Mouse (Mus musculus) adrenal gland (tissue): ENCODE data around the gene Rpn2.

ENCODE experiments used
- intact Hi-C: fragments of 180-260 bp; cut with DNase I; formaldehyde crosslinking; loops from one replicate; pipeline ENCODE4 v1.15.1; 2025

The Rpn2 gene

DNA sequence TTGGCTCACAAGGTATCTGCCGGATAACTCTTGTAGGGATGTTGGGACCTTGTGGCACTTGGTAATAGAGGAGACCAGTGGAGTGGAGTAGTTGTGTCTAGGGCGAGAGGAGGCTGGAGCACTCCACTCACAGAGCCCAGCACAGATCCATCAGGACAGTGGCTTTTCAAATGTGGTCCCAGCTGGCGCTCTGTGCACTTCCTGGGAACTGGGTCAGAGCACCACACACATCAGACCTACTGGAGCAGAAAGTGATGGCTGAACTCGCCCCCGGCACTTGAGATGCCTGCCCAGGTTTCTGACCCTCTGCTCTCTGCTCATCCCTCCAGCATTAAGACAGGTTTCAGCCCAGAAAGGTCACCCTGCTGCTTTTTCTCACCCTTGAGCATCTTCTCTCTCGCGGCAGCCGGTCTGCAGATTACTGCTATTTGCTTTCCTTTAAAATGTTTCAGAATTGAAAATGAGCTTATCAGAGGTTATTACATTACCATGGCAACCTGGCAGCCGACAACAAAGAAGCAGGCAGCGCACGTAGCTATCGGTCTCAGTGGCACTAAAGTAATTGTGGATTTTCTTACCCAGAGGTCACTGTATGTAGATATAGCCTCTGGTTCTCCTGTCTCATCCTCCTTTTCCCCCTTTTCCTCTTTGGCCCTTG is 70.4 kb downstream of the Rpn2 start:
- intact Hi-C loops = no loop called here

GRCm38 (mm10) chr2:157353183-157353582 is 74.4 kb downstream of the Rpn2 start:
- intact Hi-C loops = no loop called here

- intact Hi-C loops = no loop called here
These were observed 75.3 kb downstream of the Rpn2 start for GRCm38 (mm10) chr2:157354106-157354505.

DNA sequence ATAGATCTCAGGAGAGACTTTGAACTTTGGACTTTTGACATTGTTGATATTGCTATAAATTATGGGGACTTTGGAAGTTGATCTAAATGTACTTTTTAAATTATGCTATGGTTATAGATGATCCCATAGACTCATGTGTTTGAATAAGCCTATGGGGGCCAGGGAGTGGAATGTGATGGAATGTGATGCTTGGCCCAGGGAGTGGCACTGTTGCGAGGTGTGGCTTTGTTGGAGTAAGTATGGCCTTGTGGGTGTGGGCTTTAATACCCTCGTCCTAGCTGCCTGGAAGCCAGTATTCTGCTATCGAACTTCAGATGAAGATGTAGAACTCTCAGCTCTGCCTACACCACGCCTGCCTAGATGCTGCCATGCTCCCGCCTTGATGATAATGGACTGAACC is 81.2 kb downstream of the Rpn2 start:
- intact Hi-C loops = no loop called here

DNA sequence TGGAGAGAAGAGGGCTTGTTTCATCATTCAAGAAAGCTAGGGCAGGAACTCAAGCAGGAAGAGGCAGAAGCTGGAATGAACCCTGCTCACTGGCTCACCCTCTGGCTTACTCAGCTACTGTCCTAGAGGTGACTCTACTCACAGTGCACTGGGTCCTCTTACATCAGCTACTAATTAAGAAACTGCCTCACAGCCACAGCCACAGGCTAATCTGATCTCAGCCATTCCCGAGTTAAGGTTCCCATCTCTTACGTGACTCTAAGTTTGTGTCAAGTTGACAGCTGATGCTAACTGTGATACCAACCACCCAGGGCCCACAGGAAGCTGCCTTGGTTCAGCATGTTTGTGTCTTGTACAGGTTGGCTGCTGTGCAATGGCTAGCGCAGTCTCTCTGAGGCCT is 84.2 kb downstream of the Rpn2 start:
- intact Hi-C loops = no loop called here

- intact Hi-C loops = no loop called here
These were observed 87.9 kb downstream of the Rpn2 start for GRCm38 (mm10) chr2:157366762-157367161.

- intact Hi-C loops = no loop called here
These were observed 88.5 kb downstream of the Rpn2 start, which contains the start of gene Manbal for GRCm38 (mm10) chr2:157367184-157367893. Gene Manbal (plus strand): TSS chr2:157367594.

DNA sequence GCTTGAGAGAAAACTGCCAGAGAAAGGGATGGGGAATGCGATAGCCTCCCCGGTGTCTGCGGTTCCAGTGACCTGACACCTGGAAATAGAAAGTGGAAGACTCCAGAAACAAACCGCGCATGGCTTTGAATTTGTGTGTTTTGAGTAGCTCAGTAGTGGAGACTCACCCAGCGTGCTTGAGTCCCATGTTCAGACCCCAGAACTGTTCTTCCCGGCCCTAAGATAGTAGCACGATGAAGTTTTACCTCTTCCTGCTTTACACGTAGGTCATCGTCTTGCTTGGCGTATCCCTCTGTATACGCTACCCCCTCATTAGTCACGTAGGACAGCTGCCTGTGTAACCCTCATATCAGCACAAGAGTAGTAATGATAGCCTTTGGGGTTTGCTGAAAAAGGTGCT is 89.2 kb downstream of the Rpn2 start:
- intact Hi-C loops = no loop called here

GRCm38 (mm10) chr2:157371696-157372095 is 92.9 kb downstream of the Rpn2 start:
- intact Hi-C loops = no loop called here

- intact Hi-C loops = no loop called here
These were observed 94.9 kb downstream of the Rpn2 start for GRCm38 (mm10) chr2:157373681-157374080.

GRCm38 (mm10) chr2:157375051-157375450 is 96.2 kb downstream of the Rpn2 start:
- intact Hi-C loops = loop anchor here (5.0 kb wide), 1 partner anchor 37 kb away; no protein-coding TSS in a partner anchor
